Mouse (Mus musculus) stomach, embryonic 14.5 days (tissue): ENCODE results near the gene Vmn1r20. TPM values are rescaled to one million over a fixed set of nuclear protein-coding genes. Genes with fewer than 3 reads are reported as not detected.
"Not testable (repeated sequence)": the region's sequence is repeated elsewhere in the genome, so short reads cannot be mapped to it uniquely, and the experiment has no call there.

ENCODE experiments used
- ATAC-seq: fragments of 200-750 bp; cut with Nextera tagmentation; 2 replicates; pipeline ENCODE4 v1.8.0; 2017; ENCODE audit warnings: low read depth, moderate TSS enrichment; ENCODE audit not compliant: insufficient number of reproducible peaks, insufficient read depth, low FRiP score
- H3K27ac ChIP-seq: fragments of 300-500 bp; sonication (generic); 2 replicates; pipeline ENCODE4 v1.5.1; 2014; ENCODE audit warnings: mild to moderate bottlenecking, low read length, moderate library complexity, mixed read lengths
- H3K27me3 ChIP-seq: fragments of 300-500 bp; sonication (generic); 2 replicates; pipeline ENCODE4 v1.6.1; 2014; ENCODE audit warnings: low read length, control low read depth, mixed read lengths; ENCODE audit not compliant: control insufficient read depth, insufficient read depth
- H3K36me3 ChIP-seq: fragments of 300-500 bp; sonication (generic); 2 replicates; pipeline ENCODE4 v1.6.1; 2014; ENCODE audit warnings: mild to moderate bottlenecking, control low read depth, low read length, moderate library complexity, mixed read lengths; ENCODE audit not compliant: control insufficient read depth, insufficient read depth
- H3K4me1 ChIP-seq: fragments of 300-500 bp; sonication (generic); 2 replicates; pipeline ENCODE4 v1.6.1; 2014; ENCODE audit warnings: low read length, control low read depth, mixed read lengths; ENCODE audit not compliant: control insufficient read depth, insufficient read depth
- H3K4me2 ChIP-seq: fragments of 300-500 bp; sonication (generic); replicated peaks from 2 replicates; pipeline ENCODE4 v1.6.1; 2014; ENCODE audit warnings: low read depth, low read length, control low read depth
- H3K4me3 ChIP-seq: fragments of 300-500 bp; sonication (generic); 2 replicates; pipeline ENCODE4 v1.5.1; 2014; ENCODE audit warnings: low read depth, low read length, control low read depth
- H3K9ac ChIP-seq: fragments of 300-500 bp; sonication (generic); replicated peaks from 2 replicates; pipeline ENCODE4 v1.6.1; 2014; ENCODE audit warnings: low read depth, mild to moderate bottlenecking, control low read depth, low read length, moderate library complexity, mixed read lengths
- H3K9me3 ChIP-seq: fragments of 300-500 bp; sonication (generic); 2 replicates; pipeline ENCODE4 v1.6.1; 2016; ENCODE audit warnings: low read depth, low read length, control low read depth; ENCODE audit not compliant: control insufficient read depth
- WGBS: fragments of 180-500 bp; shearing (Covaris S2); extraction: QIAGEN DNeasy Blood & Tissue Kit; methylation state at CpG from one replicate; pipeline ENCODE4 v1.1.7; 2014; 5-methylcytosine and 5-hydroxymethylcytosine counted together
- polyA plus RNA-seq: library from polyadenylated mRNA; unstranded; fragments of >200 nt; fragmentation: Nextera tagmentation; extraction: Ambion mirVana; gene quantifications from 2 replicates; pipeline ENCODE4 v1.2.1, GENCODE M21; 2014

Vmn1r20 gene
- not detected in 2 replicates for polyA plus RNA-seq

- H3K9me3 ChIP-seq, result no peaks in the 10 kb centered on the region
- H3K36me3 ChIP-seq, result no peaks in the 10 kb centered on the region
- no peak within 1 kb of the TSS for H3K4me3 ChIP-seq
- no peak within 1 kb of the TSS for H3K27ac ChIP-seq
- 53% methylated on average over 1 of the region's 1 CpGs for WGBS
- ATAC-seq, result no peak
- no peak within 1 kb of the TSS for H3K4me2 ChIP-seq
- H3K9ac ChIP-seq, result no peak within 1 kb of the TSS
- no peaks in the 10 kb centered on the region for H3K27me3 ChIP-seq
- no peaks in the 10 kb centered on the region for H3K4me1 ChIP-seq
Observed at GRCm38 (mm10) chr6:57428630-57429029, at the start of gene Vmn1r20. Gene Vmn1r20, plus strand, starts transcription at chr6:57428930.

- no peaks in the 10 kb centered on the region for H3K4me1 ChIP-seq
- H3K9ac ChIP-seq, result no peak within 1 kb of the TSS
- H3K36me3 ChIP-seq, result no peaks in the 10 kb centered on the region
- H3K27me3 ChIP-seq, result no peaks in the 10 kb centered on the region
- H3K27ac ChIP-seq, result no peak within 1 kb of the TSS
- H3K9me3 ChIP-seq, result no peaks in the 10 kb centered on the region
- ATAC-seq, result no peak
- H3K4me3 ChIP-seq, result no peak within 1 kb of the TSS
- H3K4me2 ChIP-seq, result no peak within 1 kb of the TSS
Observed at GRCm38 (mm10) chr6:57395683-57396082, 33.0 kb upstream of the Vmn1r20 start, which contains the start of gene Vmn1r18. Gene Vmn1r18, minus strand, starts transcription at chr6:57395783.

GRCm38 (mm10) chr6:57403480-57403879 lies 25.2 kb upstream of the Vmn1r20 start, which contains the start of gene Vmn1r19:
Gene Vmn1r19, plus strand, starts transcription at chr6:57403780.
- WGBS, result 64% methylated on average over 3 of the region's 3 CpGs
- H3K9me3 ChIP-seq, H3K4me1 ChIP-seq, H3K4me3 ChIP-seq, ATAC-seq, H3K27ac ChIP-seq, H3K36me3 ChIP-seq, H3K4me2 ChIP-seq, H3K27me3 ChIP-seq, H3K9ac ChIP-seq: not testable (repeated sequence)

- Histone ChIP-seq H3K4me2 (no peak overlapping the region), H3K27me3 (no peaks in the 10 kb centered on the region), H3K9ac (no peak overlapping the region), H3K36me3 (no peaks in the 10 kb centered on the region), H3K9me3 (no peaks in the 10 kb centered on the region), H3K4me3 (no peak overlapping the region), H3K27ac (no peak overlapping the region), H3K4me1 (no peaks in the 10 kb centered on the region)
- WGBS, result 64% methylated on average over 1 of the region's 1 CpGs
- ATAC-seq, result no peak
Observed at GRCm38 (mm10) chr6:57431196-57431595, 2.5 kb downstream of the Vmn1r20 start.

GRCm38 (mm10) chr6:57468161-57468560 lies 39.4 kb downstream of the Vmn1r20 start:
- H3K4me2 ChIP-seq, H3K4me1 ChIP-seq, H3K27me3 ChIP-seq, H3K36me3 ChIP-seq, H3K9ac ChIP-seq, H3K9me3 ChIP-seq, H3K4me3 ChIP-seq, H3K27ac ChIP-seq, ATAC-seq: not testable (repeated sequence)
- 24% methylated on average over 3 of the region's 3 CpGs for WGBS

Other genes with a start within 250 kb of the Vmn1r20 start
- gene Vmn1r13, start 225.6 kb upstream of the Vmn1r20 start, polyA plus RNA-seq, result not detected in 2 replicates
- not detected in 2 replicates for gene Vmn1r14, start 197.2 kb upstream of the Vmn1r20 start, polyA plus RNA-seq
- gene Vmn1r15, start 171.0 kb upstream of the Vmn1r20 start, polyA plus RNA-seq, result not detected in 2 replicates
- not detected in 2 replicates for gene Vmn1r16, start 99.4 kb upstream of the Vmn1r20 start, polyA plus RNA-seq
- gene Vmn1r17, start 65.2 kb upstream of the Vmn1r20 start, polyA plus RNA-seq, result not detected in 2 replicates
- not detected in 2 replicates for gene Vmn1r18, start 33.1 kb upstream of the Vmn1r20 start, polyA plus RNA-seq
- not detected in 2 replicates for gene Vmn1r19, start 25.1 kb upstream of the Vmn1r20 start, polyA plus RNA-seq
- gene Ppm1k, start 106.5 kb downstream of the Vmn1r20 start, polyA plus RNA-seq, result 4.7 and 6.5 TPM in 2 replicates
- gene Herc6, start 152.1 kb downstream of the Vmn1r20 start, polyA plus RNA-seq, result 3.2 and 4.1 TPM in 2 replicates